Mouse (Mus musculus) 3T3-L1 (cell line): ENCODE measurements around the gene Tmem217.
"Not testable (repeated sequence)": the region's sequence is repeated elsewhere in the genome, so short reads cannot be mapped to it uniquely, and the experiment has no call there.

Experiments used
- DNase-seq: peaks from one replicate; pipeline ENCODE4 v3.0.0-alpha.2; 2015; ENCODE audit warnings: low read depth, low spot score

Gene Tmem217

GRCm38 (mm10) chr17:29548994-29549393 is 3.2 kb downstream of the Tmem217 start:
- peak; percentile 40 for DNase-seq

- no peak for DNase-seq
Observed at GRCm38 (mm10) chr17:29548494-29548893, 3.7 kb downstream of the Tmem217 start.

- no peak for DNase-seq
Observed at GRCm38 (mm10) chr17:29545241-29545640, 6.9 kb downstream of the Tmem217 start.

GRCm38 (mm10) chr17:29544064-29544463 is 8.1 kb downstream of the Tmem217 start:
- no peak for DNase-seq

- no peak for DNase-seq
Observed at GRCm38 (mm10) chr17:29542831-29543690, 9.1 kb downstream of the Tmem217 start.

- DNase-seq = peak; percentile 52
Observed at GRCm38 (mm10) chr17:29541419-29541818, 10.8 kb downstream of the Tmem217 start.

GRCm38 (mm10) chr17:29540426-29540825 is 11.8 kb downstream of the Tmem217 start:
- DNase-seq = no peak

- no peak for DNase-seq
Observed at GRCm38 (mm10) chr17:29533866-29534265, 18.3 kb downstream of the Tmem217 start.

GRCm38 (mm10) chr17:29531757-29532384 is 20.3 kb downstream of the Tmem217 start:
- DNase-seq = no peak

GRCm38 (mm10) chr17:29531278-29531677 is 20.9 kb downstream of the Tmem217 start:
- DNase-seq = no peak

GRCm38 (mm10) chr17:29530508-29530907 is 21.7 kb downstream of the Tmem217 start:
- DNase-seq = no peak

GRCm38 (mm10) chr17:29528568-29529187 is 23.5 kb downstream of the Tmem217 start:
- no peak for DNase-seq

- no peak for DNase-seq
Observed at GRCm38 (mm10) chr17:29525613-29526012, 26.6 kb downstream of the Tmem217 start.

GRCm38 (mm10) chr17:29519731-29520130 is 32.5 kb downstream of the Tmem217 start:
- no peak for DNase-seq

GRCm38 (mm10) chr17:29518665-29519064 is 33.5 kb downstream of the Tmem217 start:
- not testable (repeated sequence) for DNase-seq

- DNase-seq = peak; percentile 91
Observed at GRCm38 (mm10) chr17:29514435-29514834, 37.8 kb downstream of the Tmem217 start.

GRCm38 (mm10) chr17:29513044-29513730 is 39.0 kb downstream of the Tmem217 start:
- no peak for DNase-seq

- DNase-seq = no peak
Observed at GRCm38 (mm10) chr17:29510691-29511090, 41.5 kb downstream of the Tmem217 start.

GRCm38 (mm10) chr17:29508927-29509608 is 43.1 kb downstream of the Tmem217 start:
- no peak for DNase-seq

- no peak for DNase-seq
Observed at GRCm38 (mm10) chr17:29503700-29504099, 48.5 kb downstream of the Tmem217 start.
